Mouse (Mus musculus) adrenal gland, postnatal 25 days (tissue): Measurements from ENCODE around the gene Dyrk1a. TPM values are rescaled to one million over a fixed set of nuclear protein-coding genes. Genes with fewer than 3 reads are reported as not detected.

ENCODE experiments used
- DNase-seq: peaks from one replicate; pipeline ENCODE4 v3.0.0; 2021; ENCODE audit warnings: mixed read lengths
- total RNA-seq: library from RNA; stranded (reverse); gene quantifications from 2 replicates; pipeline ENCODE4 v1.2.3, GENCODE M21; 2021

Gene Dyrk1a
- total RNA-seq, 1 experiment from 2014 or later = 76.4 TPM

GRCm38 (mm10) chr16:94718919-94719318 lies 149.1 kb downstream of the Dyrk1a start:
- DNase-seq = no peak

GRCm38 (mm10) chr16:94719488-94719887 lies 149.7 kb downstream of the Dyrk1a start:
- no peak for DNase-seq

- no peak for DNase-seq
Observed at GRCm38 (mm10) chr16:94720476-94721153, 150.8 kb downstream of the Dyrk1a start.

GRCm38 (mm10) chr16:94721549-94722006 lies 151.8 kb downstream of the Dyrk1a start:
- no peak for DNase-seq

- no peak for DNase-seq
Observed at GRCm38 (mm10) chr16:94722936-94723335, 153.1 kb downstream of the Dyrk1a start.

- DNase-seq = peak; percentile 77
Observed at GRCm38 (mm10) chr16:94724061-94724596, 154.3 kb downstream of the Dyrk1a start.

- DNase-seq = peak; percentile 35
Observed at GRCm38 (mm10) chr16:94724747-94725211, 155.0 kb downstream of the Dyrk1a start.

GRCm38 (mm10) chr16:94729236-94729635 lies 159.4 kb downstream of the Dyrk1a start:
- DNase-seq = no peak

- DNase-seq = no peak
Observed at GRCm38 (mm10) chr16:94731027-94731426, 161.2 kb downstream of the Dyrk1a start.

- no peak for DNase-seq
Observed at GRCm38 (mm10) chr16:94735472-94735871, 165.7 kb downstream of the Dyrk1a start.

- no peak for DNase-seq
Observed at GRCm38 (mm10) chr16:94736462-94737358, 166.9 kb downstream of the Dyrk1a start.

- no peak for DNase-seq
Observed at GRCm38 (mm10) chr16:94737359-94737687, 167.5 kb downstream of the Dyrk1a start.

GRCm38 (mm10) chr16:94743853-94744501 lies 174.2 kb downstream of the Dyrk1a start:
- peak; percentile 22 for DNase-seq

GRCm38 (mm10) chr16:94745016-94745415 lies 175.2 kb downstream of the Dyrk1a start:
- peak; percentile 23 for DNase-seq

Other genes starting within 250 kb of the Dyrk1a start
- 5.5 and 6.3 TPM in 2 replicates for gene Ripply3, start 241.6 kb upstream of the Dyrk1a start, total RNA-seq
- 124 and 136 TPM in 2 replicates for gene Ttc3, start 199.4 kb upstream of the Dyrk1a start, total RNA-seq
- 88.4 and 110 TPM in 2 replicates for gene Pigp, start 198.2 kb upstream of the Dyrk1a start, total RNA-seq
- 59.1 and 61.5 TPM in 2 replicates for gene Vps26c, start 43.2 kb upstream of the Dyrk1a start, total RNA-seq